Mouse (Mus musculus): ENCODE results near the gene Stk32c. TPM values are rescaled to one million over a fixed set of nuclear protein-coding genes. Genes with fewer than 3 reads are reported as not detected.

The Stk32c gene
- polyA plus RNA-seq, 1 experiment from 2014 or later = not detected

DNA sequence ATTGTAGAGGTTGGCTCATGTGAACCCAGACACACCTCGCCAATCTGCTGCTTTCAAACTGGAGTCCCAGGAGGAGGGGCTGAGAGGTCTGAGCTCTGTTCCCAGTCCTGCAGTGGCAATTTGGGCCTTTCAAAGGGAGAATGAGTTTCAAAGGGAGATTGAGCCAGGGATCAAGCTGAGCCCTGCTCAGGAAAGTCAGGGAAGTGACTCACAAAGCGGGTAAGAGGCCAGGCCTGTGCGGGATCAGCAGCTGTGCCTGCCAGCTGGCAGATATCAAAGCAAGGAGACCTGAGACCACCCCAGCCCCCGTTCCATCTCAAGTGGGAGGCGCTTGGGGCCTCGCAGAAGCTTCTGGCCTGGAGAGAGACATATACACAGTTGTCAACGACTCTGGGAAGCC, 135.8 kb downstream of the Stk32c start:
- Histone ChIP-seq H3K4me3 (no peak overlapping the region), H3K27me3 (ENCODE audit: insufficient read depth, poor library complexity, severe bottlenecking) (peaks cover 33% of the 10 kb centered on the region; the same call in 1 of the 2 replicates), H3K27ac (no peak overlapping the region; the same call in 1 of the 2 replicates), H3K36me3 (no peaks in the 10 kb centered on the region), H3K9me3 (no peaks in the 10 kb centered on the region), H3K4me1 (peaks cover 20% of the 10 kb centered on the region)
- 16% methylated on average over 7 of the region's 7 CpGs for WGBS
- DNase-seq (ENCODE audit: low spot score) = no peak

DNA sequence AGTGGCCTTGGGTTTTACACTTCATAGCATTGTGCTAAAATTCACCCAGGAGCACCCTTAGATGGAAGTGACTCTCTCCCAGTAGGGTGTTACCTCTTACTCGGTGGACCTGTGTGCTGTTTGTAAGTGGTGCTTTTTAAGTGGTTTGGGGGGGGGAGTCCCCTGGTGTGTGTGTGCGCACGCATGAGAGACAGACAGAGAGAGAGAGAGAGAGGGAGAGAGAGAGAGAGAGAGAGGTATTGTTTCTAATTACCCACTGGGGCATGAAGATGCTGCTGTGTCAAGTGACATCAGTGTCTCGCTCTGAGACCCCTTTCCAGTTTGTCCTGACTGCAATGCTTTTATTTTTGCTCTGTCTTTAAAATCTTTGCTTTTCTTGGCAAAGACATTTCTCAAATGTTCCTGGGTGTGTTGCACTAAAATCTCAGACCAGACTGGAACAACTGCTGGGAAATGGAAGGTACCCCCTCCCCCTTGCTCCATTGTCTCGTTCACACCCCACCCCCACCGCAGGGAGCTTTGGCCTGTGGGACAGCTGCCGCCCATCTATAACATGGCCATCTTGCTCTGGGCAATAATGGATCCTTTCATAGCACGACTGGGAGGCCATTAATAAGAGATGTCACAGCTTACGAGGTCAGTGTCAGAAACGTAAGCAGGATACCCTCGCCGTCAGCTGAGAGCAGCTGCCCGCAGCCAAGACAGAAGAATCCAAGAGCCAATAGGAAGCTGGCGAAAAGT, 137.9 kb downstream of the Stk32c start:
- 63% methylated on average over 14 of the region's 14 CpGs for WGBS
- no peak overlapping the region for H3K27ac ChIP-seq
- DNase-seq (ENCODE audit: low spot score) = no peak

DNA sequence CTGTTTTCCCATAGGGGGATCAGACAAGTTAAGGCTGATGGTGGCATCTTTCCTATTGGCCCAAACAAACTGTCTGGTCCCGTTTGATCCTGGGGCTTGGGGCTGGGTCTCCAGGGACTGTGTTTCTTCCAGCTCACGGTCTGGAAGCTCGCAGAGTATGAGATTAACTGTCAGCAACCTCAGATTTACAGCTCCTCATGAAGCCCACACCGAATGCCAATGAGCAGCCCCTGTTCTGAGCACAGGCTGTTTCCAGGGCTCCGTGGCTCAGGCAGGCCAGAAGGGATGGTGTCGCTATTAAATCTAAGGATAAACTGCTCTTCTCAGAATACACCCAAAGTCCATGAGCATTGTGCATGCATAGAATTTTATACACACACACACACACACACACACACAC, 138.9 kb downstream of the Stk32c start:
- Histone ChIP-seq H3K27me3 (ENCODE audit: insufficient read depth, poor library complexity, severe bottlenecking) (peaks cover 27% of the 10 kb centered on the region; the same call in 1 of the 2 replicates), H3K4me3 (no peak overlapping the region), H3K9me3 (no peaks in the 10 kb centered on the region), H3K36me3 (no peaks in the 10 kb centered on the region), H3K4me1 (peaks cover 18% of the 10 kb centered on the region), H3K27ac (no peak overlapping the region)
- DNase-seq (ENCODE audit: low spot score) = no peak
- WGBS = 33% methylated on average over 6 of the region's 6 CpGs

More for the DNA sequence above, 137.9 kb downstream of the Stk32c start:
- Histone ChIP-seq H3K9me3 (no peaks in the 10 kb centered on the region), H3K27me3 (ENCODE audit: insufficient read depth, poor library complexity, severe bottlenecking) (peaks cover 27% of the 10 kb centered on the region; the same call in 1 of the 2 replicates), H3K4me3 (no peak overlapping the region), H3K36me3 (no peaks in the 10 kb centered on the region), H3K4me1 (peaks cover 20% of the 10 kb centered on the region)

DNA sequence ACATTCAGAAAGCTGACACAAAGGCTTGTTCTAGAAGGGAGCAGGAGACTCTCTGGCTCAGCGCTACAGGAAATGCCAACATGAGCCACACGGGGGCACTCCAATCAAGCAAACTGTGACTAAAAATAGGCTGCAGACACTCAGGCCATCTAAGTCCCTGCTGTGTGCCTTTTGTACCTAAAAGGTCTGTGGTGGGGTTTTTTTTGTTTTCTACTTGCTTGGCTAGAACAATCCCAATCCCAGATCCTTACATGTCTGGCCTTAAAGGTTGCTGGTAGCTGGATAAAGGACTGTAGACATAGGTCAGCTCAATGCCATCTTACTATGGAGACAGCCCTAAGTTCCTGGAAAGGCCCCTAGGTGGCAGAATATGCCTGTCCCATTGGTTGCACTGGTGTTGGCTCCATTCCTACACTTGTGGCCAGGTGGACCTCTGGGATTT, 144.9 kb downstream of the Stk32c start:
- H3K27me3 ChIP-seq (ENCODE audit: insufficient read depth, poor library complexity, severe bottlenecking) = peaks cover 21% of the 10 kb centered on the region
- H3K36me3 ChIP-seq = no peaks in the 10 kb centered on the region
- 3% methylated on average over 2 of the region's 2 CpGs for WGBS
- H3K27ac ChIP-seq = no peak overlapping the region
- H3K9me3 ChIP-seq = no peaks in the 10 kb centered on the region
- DNase-seq (ENCODE audit: low spot score) = peak; percentile 84
- no peak overlapping the region for H3K4me3 ChIP-seq
- H3K4me1 ChIP-seq = 0 out of 2 replicates have a peak, but pooled peaks cover 3% of the 10 kb centered on the region

DNA sequence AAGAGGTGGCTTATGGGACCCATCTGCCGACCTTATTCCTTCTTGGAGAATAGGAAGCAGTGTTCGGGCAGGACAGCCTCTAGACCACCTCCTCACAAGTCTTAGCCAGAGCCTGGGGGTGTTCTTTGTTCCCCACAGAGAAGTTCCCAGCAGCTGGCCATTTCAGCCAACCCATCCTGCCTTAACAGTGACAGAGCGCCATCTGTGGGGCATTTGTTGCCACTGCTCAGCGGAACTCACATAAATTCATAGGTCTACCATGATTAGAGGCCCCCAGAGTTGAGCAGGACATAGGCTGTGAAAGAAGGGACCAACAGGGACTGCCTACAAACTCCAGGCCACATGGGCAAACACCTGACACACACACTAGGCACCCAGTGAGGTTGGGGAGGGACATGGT, 149.7 kb downstream of the Stk32c start:
- Histone ChIP-seq H3K27me3 (ENCODE audit: insufficient read depth, poor library complexity, severe bottlenecking) (peaks cover 21% of the 10 kb centered on the region), H3K36me3 (no peaks in the 10 kb centered on the region), H3K9me3 (no peaks in the 10 kb centered on the region), H3K4me1 (0 out of 2 replicates have a peak, but pooled peaks cover 3% of the 10 kb centered on the region), H3K4me3 (no peak overlapping the region), H3K27ac (no peak overlapping the region)
- 43% methylated on average over 4 of the region's 4 CpGs for WGBS
- no peak for DNase-seq (ENCODE audit: low spot score)

Other genes with a start within 250 kb of the Stk32c start
- gene Dpysl4, start 127.3 kb downstream of the Stk32c start, polyA plus RNA-seq (2016; fragmentation: Nextera tagmentation; extraction: Ambion mirVana) = 4.7 and 9.1 TPM in 2 replicates
- 4.5 TPM in 2 replicates for gene Lrrc27, start 319 bp downstream of the Stk32c start, polyA plus RNA-seq (2016; fragmentation: Nextera tagmentation; extraction: Ambion mirVana)
- gene Pwwp2b, start 35.2 kb upstream of the Stk32c start, polyA plus RNA-seq (2016; fragmentation: Nextera tagmentation; extraction: Ambion mirVana) = 10.5 and 11.1 TPM in 2 replicates
- gene Inpp5a, start 175.8 kb upstream of the Stk32c start, polyA plus RNA-seq (2016; fragmentation: Nextera tagmentation; extraction: Ambion mirVana) = 46.9 and 60.9 TPM in 2 replicates